Mouse (Mus musculus): Measurements from ENCODE around the gene Macrod2. TPM values are rescaled to one million over a fixed set of nuclear protein-coding genes. Genes with fewer than 3 reads are reported as not detected.

Gene Macrod2
- polyA plus RNA-seq, 1 experiment = 3.8 TPM

- TF ChIP-seq POLR2A (IDR thresholded peaks at IDR 0.05; ENCODE audit: low read depth, low read length) (no peak), CTCF (IDR thresholded peaks at IDR 0.05; ENCODE audit: extremely low read depth, insufficient read length, insufficient replicate concordance, low read depth, low read length) (no peak)
- 86% methylated on average over 8 of the region's 8 CpGs for WGBS
- Histone ChIP-seq H3K4me1 (ENCODE audit: control insufficient read depth, insufficient read depth, insufficient read length, low read length) (no peaks in the 10 kb centered on the region), H3K27ac (ENCODE audit: insufficient read depth, low read depth, low read length) (no peak overlapping the region), H3K4me3 (ENCODE audit: low read depth, low read length) (no peak overlapping the region), H3K36me3 (ENCODE audit: control insufficient read depth, insufficient read depth, low read length) (no peaks in the 10 kb centered on the region), H3K27me3 (ENCODE audit: control insufficient read depth, insufficient read depth, low read length) (no peaks in the 10 kb centered on the region)
Observed at GRCm38 (mm10) chr2:141073981-141074855, 679.1 kb downstream of the Macrod2 start.

GRCm38 (mm10) chr2:141078221-141078620, 683.1 kb downstream of the Macrod2 start:
- no peaks in the 10 kb centered on the region for H3K27me3 ChIP-seq (ENCODE audit: control insufficient read depth, insufficient read depth, low read length)
- H3K36me3 ChIP-seq (ENCODE audit: control insufficient read depth, insufficient read depth, low read length) = no peaks in the 10 kb centered on the region
- no peak overlapping the region for H3K4me3 ChIP-seq (ENCODE audit: low read depth, low read length)
- H3K27ac ChIP-seq (ENCODE audit: insufficient read depth, low read depth, low read length) = no peak overlapping the region
- TF ChIP-seq POLR2A (IDR thresholded peaks at IDR 0.05; ENCODE audit: low read depth, low read length) (no peak), CTCF (IDR thresholded peaks at IDR 0.05; ENCODE audit: extremely low read depth, insufficient read length, insufficient replicate concordance, low read depth, low read length) (no peak)
- H3K4me1 ChIP-seq (ENCODE audit: control insufficient read depth, insufficient read depth, insufficient read length, low read length) = no peaks in the 10 kb centered on the region

GRCm38 (mm10) chr2:141091320-141091719, 696.2 kb downstream of the Macrod2 start:
- Histone ChIP-seq H3K36me3 (ENCODE audit: control insufficient read depth, insufficient read depth, low read length) (no peaks in the 10 kb centered on the region), H3K4me1 (ENCODE audit: control insufficient read depth, insufficient read depth, insufficient read length, low read length) (no peaks in the 10 kb centered on the region), H3K27me3 (ENCODE audit: control insufficient read depth, insufficient read depth, low read length) (no peaks in the 10 kb centered on the region), H3K4me3 (ENCODE audit: low read depth, low read length) (no peak overlapping the region), H3K27ac (ENCODE audit: insufficient read depth, low read depth, low read length) (no peak overlapping the region)
- 82% methylated on average over 3 of the region's 3 CpGs for WGBS
- TF ChIP-seq CTCF (IDR thresholded peaks at IDR 0.05; ENCODE audit: extremely low read depth, insufficient read length, insufficient replicate concordance, low read depth, low read length) (no peak), POLR2A (IDR thresholded peaks at IDR 0.05; ENCODE audit: low read depth, low read length) (no peak)

GRCm38 (mm10) chr2:141117579-141117978, 722.5 kb downstream of the Macrod2 start:
- Histone ChIP-seq H3K4me1 (ENCODE audit: control insufficient read depth, insufficient read depth, insufficient read length, low read length) (no peaks in the 10 kb centered on the region), H3K27me3 (ENCODE audit: control insufficient read depth, insufficient read depth, low read length) (no peaks in the 10 kb centered on the region), H3K27ac (ENCODE audit: insufficient read depth, low read depth, low read length) (no peak overlapping the region), H3K36me3 (ENCODE audit: control insufficient read depth, insufficient read depth, low read length) (no peaks in the 10 kb centered on the region), H3K4me3 (ENCODE audit: low read depth, low read length) (no peak overlapping the region)
- 23% methylated on average over 1 of the region's 1 CpGs for WGBS
- TF ChIP-seq POLR2A (IDR thresholded peaks at IDR 0.05; ENCODE audit: low read depth, low read length) (no peak), CTCF (IDR thresholded peaks at IDR 0.05; ENCODE audit: extremely low read depth, insufficient read length, insufficient replicate concordance, low read depth, low read length) (no peak)

GRCm38 (mm10) chr2:141123875-141124274, 728.8 kb downstream of the Macrod2 start:
- 54% methylated on average over 1 of the region's 1 CpGs for WGBS
- H3K4me1 ChIP-seq (ENCODE audit: control insufficient read depth, insufficient read depth, insufficient read length, low read length) = no peaks in the 10 kb centered on the region
- no peak overlapping the region for H3K27ac ChIP-seq (ENCODE audit: insufficient read depth, low read depth, low read length)
- no peaks in the 10 kb centered on the region for H3K27me3 ChIP-seq (ENCODE audit: control insufficient read depth, insufficient read depth, low read length)
- H3K36me3 ChIP-seq (ENCODE audit: control insufficient read depth, insufficient read depth, low read length) = no peaks in the 10 kb centered on the region
- TF ChIP-seq POLR2A (IDR thresholded peaks at IDR 0.05; ENCODE audit: low read depth, low read length) = no peak
- no peak overlapping the region for H3K4me3 ChIP-seq (ENCODE audit: low read depth, low read length)

- no peak for TF ChIP-seq POLR2A (IDR thresholded peaks at IDR 0.05; ENCODE audit: low read depth, low read length)
- no peak for TF ChIP-seq CTCF (IDR thresholded peaks at IDR 0.05; ENCODE audit: extremely low read depth, insufficient read length, insufficient replicate concordance, low read depth, low read length)
- no peak overlapping the region for H3K27ac ChIP-seq (ENCODE audit: insufficient read depth, low read depth, low read length)
- no peaks in the 10 kb centered on the region for H3K36me3 ChIP-seq (ENCODE audit: control insufficient read depth, insufficient read depth, low read length)
- no peaks in the 10 kb centered on the region for H3K27me3 ChIP-seq (ENCODE audit: control insufficient read depth, insufficient read depth, low read length)
- no peaks in the 10 kb centered on the region for H3K4me1 ChIP-seq (ENCODE audit: control insufficient read depth, insufficient read depth, insufficient read length, low read length)
- no peak overlapping the region for H3K4me3 ChIP-seq (ENCODE audit: low read depth, low read length)
Observed at GRCm38 (mm10) chr2:141125638-141126037, 730.5 kb downstream of the Macrod2 start.

- no peaks in the 10 kb centered on the region for H3K36me3 ChIP-seq (ENCODE audit: control insufficient read depth, insufficient read depth, low read length)
- no peak overlapping the region for H3K27ac ChIP-seq (ENCODE audit: insufficient read depth, low read depth, low read length)
- H3K4me1 ChIP-seq (ENCODE audit: control insufficient read depth, insufficient read depth, insufficient read length, low read length) = no peaks in the 10 kb centered on the region
- 73% methylated on average over 2 of the region's 2 CpGs for WGBS
- no peak for TF ChIP-seq POLR2A (IDR thresholded peaks at IDR 0.05; ENCODE audit: low read depth, low read length)
- no peak for TF ChIP-seq CTCF (IDR thresholded peaks at IDR 0.05; ENCODE audit: extremely low read depth, insufficient read length, insufficient replicate concordance, low read depth, low read length)
- no peaks in the 10 kb centered on the region for H3K27me3 ChIP-seq (ENCODE audit: control insufficient read depth, insufficient read depth, low read length)
- no peak overlapping the region for H3K4me3 ChIP-seq (ENCODE audit: low read depth, low read length)
Observed at GRCm38 (mm10) chr2:141142266-141142665, 747.2 kb downstream of the Macrod2 start.
